ENCODE assay signal across 11 mouse cellular contexts in genomic region chr10:70540456-70541195, GRCm38 (mm10).
A peak's percentile ranks its signal among the peaks of the same experiment; 100 is the strongest.
DNase-seq lines count a peak whose midpoint lies in the region; ATAC-seq and TF ChIP-seq lines count a peak whose summit lies in the region.
"Had no signal": no experiment of that assay in that cellular context is flagged by ENCODE, and none has a peak within 500 bp of the region (broad histone marks: within the 10 kb centered on the region; RNA-seq: fewer than 3 reads in every experiment).

No protein-coding gene starts in this region.

- in situ Hi-C loops in Patski (cut with MboI; ENCODE audit: low pct_unique_long_range_greater_than_20kb), result no loop called here

- no peak overlapping the region for H3K27ac ChIP-seq in cerebellum, adult 2 months (ENCODE audit: insufficient read depth, low read length)
- no peak overlapping the region for H3K27ac ChIP-seq in kidney, embryonic 14.5 days (ENCODE audit: low read depth, low read length)
- no peak overlapping the region for H3K27ac ChIP-seq in hindbrain, postnatal 0 days
- H3K27ac ChIP-seq in thymus, adult 2 months (ENCODE audit: control insufficient read depth, insufficient read depth, low read length), result no peak overlapping the region
- H3K27ac ChIP-seq: liver, embryonic 15.5 days had no signal

- no peak for TF ChIP-seq POLR2A in cerebellum, adult 2 months (IDR thresholded peaks at IDR 0.05; ENCODE audit: borderline replicate concordance, insufficient read depth, low read length)
- no peak for TF ChIP-seq POLR2A in thymus, adult 2 months (IDR thresholded peaks at IDR 0.05; ENCODE audit: control insufficient read depth, extremely low read depth, insufficient read depth, low read length, poor library complexity)

- DNase-seq in cerebellum, adult 2 months, result no peak
- DNase-seq in cerebellum, postnatal 36 days, result no peak
- peak; percentile 50 for DNase-seq in kidney, postnatal 10 days
- no peak for DNase-seq in Patski (ENCODE audit: low read depth, low spot score)
- DNase-seq in hindbrain, postnatal 0 days (ENCODE audit: low spot score), result peak; percentile 61
- no peak for DNase-seq in thymus, postnatal 10 days (ENCODE audit: low spot score in 2 of 2)
- no peak for DNase-seq in thymus, adult 2 months
- DNase-seq: gastrocnemius, postnatal 25 days; thymus, adult 18-20 months had no signal

- no peak overlapping the region for H3K4me3 ChIP-seq in cerebellum, adult 2 months (replicated peaks; ENCODE audit: insufficient read depth, low read depth, low read length)
- H3K4me3 ChIP-seq in kidney, embryonic 14.5 days (ENCODE audit: low read length), result no peak overlapping the region
- no peak overlapping the region for H3K4me3 ChIP-seq in hindbrain, postnatal 0 days (ENCODE audit: low read length)
- no peak overlapping the region for H3K4me3 ChIP-seq in thymus, adult 2 months (ENCODE audit: control insufficient read depth, insufficient read depth, low read length)
- H3K4me3 ChIP-seq: liver, embryonic 15.5 days had no signal

- no peaks in the 10 kb centered on the region for H3K36me3 ChIP-seq in kidney, embryonic 14.5 days (ENCODE audit: control insufficient read depth, insufficient read depth, low read length)
- peaks cover 44% of the 10 kb centered on the region for H3K36me3 ChIP-seq in hindbrain, postnatal 0 days (ENCODE audit: insufficient read depth, low read length)
- H3K36me3 ChIP-seq in thymus, adult 2 months (ENCODE audit: control insufficient read depth, insufficient read depth, low read length), result no peaks in the 10 kb centered on the region
- H3K36me3 ChIP-seq: liver, embryonic 15.5 days had no signal

- CTCF ChIA-PET in Patski (lab: Charles Lee), result interaction anchor here (1.7 kb wide), 1 partner anchor 9 kb away, joined by 4 read pairs; no protein-coding TSS in a partner anchor

- POLR2A ChIA-PET in Patski (lab: Charles Lee), result interaction anchor here (0.5 to 1.1 kb wide), 3 partner anchors 15 to 172 kb away, joined by 3 to 4 read pairs (median 3); no protein-coding TSS in a partner anchor

- TF ChIP-seq CTCF in cerebellum, adult 2 months (IDR thresholded peaks at IDR 0.05; ENCODE audit: borderline replicate concordance, insufficient read depth, low read depth, low read length), result peak; percentile 20; the same call in 1 of the 2 replicates
- TF ChIP-seq CTCF in Patski (IDR thresholded peaks at IDR 0.05), result peak; percentile 54
- TF ChIP-seq CTCF in hindbrain, postnatal 0 days (IDR thresholded peaks at IDR 0.05; ENCODE audit: low read depth), result peak; percentile 70
- no peak for TF ChIP-seq CTCF in thymus, adult 2 months (IDR thresholded peaks at IDR 0.05; ENCODE audit: borderline replicate concordance, control insufficient read depth, extremely low read depth, insufficient read depth, low read length, poor library complexity)

- H3K4me1 ChIP-seq in cerebellum, adult 2 months (ENCODE audit: control insufficient read depth, insufficient read depth, low read length), result peaks cover 4% of the 10 kb centered on the region; the same call in 1 of the 2 replicates
- no peaks in the 10 kb centered on the region for H3K4me1 ChIP-seq in kidney, embryonic 14.5 days (ENCODE audit: control insufficient read depth, insufficient read depth, low read length)
- no peaks in the 10 kb centered on the region for H3K4me1 ChIP-seq in hindbrain, postnatal 0 days (ENCODE audit: insufficient read depth, low read length)
- no peaks in the 10 kb centered on the region for H3K4me1 ChIP-seq in thymus, adult 2 months (replicated peaks; ENCODE audit: control insufficient read depth, insufficient read depth, low read length)
- H3K4me1 ChIP-seq: liver, embryonic 15.5 days had no signal

- no peaks in the 10 kb centered on the region for H3K9me3 ChIP-seq in kidney, embryonic 14.5 days (ENCODE audit: control insufficient read depth, low read length)
- no peaks in the 10 kb centered on the region for H3K9me3 ChIP-seq in hindbrain, postnatal 0 days (ENCODE audit: low read length)

- ATAC-seq in kidney, embryonic 14.5 days (ENCODE audit: low FRiP score, low TSS enrichment), result no peak
- no peak for ATAC-seq in Patski
- ATAC-seq in hindbrain, postnatal 0 days, result no peak

- H3K9ac ChIP-seq in kidney, embryonic 14.5 days (ENCODE audit: low read depth, low read length), result no peak overlapping the region
- H3K9ac ChIP-seq in hindbrain, postnatal 0 days (replicated peaks; ENCODE audit: low read length), result no peak overlapping the region
- H3K9ac ChIP-seq: liver, embryonic 15.5 days had no signal

- no peaks in the 10 kb centered on the region for H3K27me3 ChIP-seq in cerebellum, adult 2 months (ENCODE audit: control insufficient read depth, insufficient read depth, low read length)
- no peaks in the 10 kb centered on the region for H3K27me3 ChIP-seq in kidney, embryonic 14.5 days (ENCODE audit: control insufficient read depth, insufficient read depth, low read length)
- H3K27me3 ChIP-seq in Patski, result no peaks in the 10 kb centered on the region
- H3K27me3 ChIP-seq in hindbrain, postnatal 0 days (ENCODE audit: insufficient read depth, low read length), result no peaks in the 10 kb centered on the region
- no peaks in the 10 kb centered on the region for H3K27me3 ChIP-seq in thymus, adult 2 months (ENCODE audit: control insufficient read depth, insufficient read depth, low read length)
- H3K27me3 ChIP-seq: liver, embryonic 15.5 days had no signal

- H3K4me2 ChIP-seq in kidney, embryonic 14.5 days (replicated peaks; ENCODE audit: low read depth, low read length), result no peak overlapping the region
- H3K4me2 ChIP-seq in hindbrain, postnatal 0 days (ENCODE audit: low read depth, low read length), result no peak overlapping the region
- H3K4me2 ChIP-seq: liver, embryonic 15.5 days had no signal

- WGBS in cerebellum, adult 2 months, result 88% methylated on average over 9 of the region's 9 CpGs
- WGBS in kidney, embryonic 14.5 days, result 88% methylated on average over 9 of the region's 9 CpGs
- 86% methylated on average over 9 of the region's 9 CpGs for WGBS in hindbrain, postnatal 0 days
- WGBS in thymus, adult 2 months, result 87% methylated on average over 9 of the region's 9 CpGs

Comparison
In these comparisons a context has a peak if more than half of its experiments do, and no peak if none do; other contexts are left out.
1. DNase-seq: peak in kidney, postnatal 10 days (single experiment) and hindbrain, postnatal 0 days (single experiment); none in cerebellum, adult 2 months (0 of 2), cerebellum, postnatal 36 days (0 of 2), Patski (single experiment), thymus, postnatal 10 days (0 of 2) and thymus, adult 2 months (single experiment).